Mouse (Mus musculus) lung, postnatal 10 days (tissue): ENCODE data around the gene Matn1.

Experiments used
- DNase-seq: peaks from one replicate; pipeline ENCODE4 v3.0.0; 2021

Gene Matn1

GRCm38 (mm10) chr4:130987046-130987445, 42.9 kb downstream of the Matn1 start:
- DNase-seq, result no peak

DNA sequence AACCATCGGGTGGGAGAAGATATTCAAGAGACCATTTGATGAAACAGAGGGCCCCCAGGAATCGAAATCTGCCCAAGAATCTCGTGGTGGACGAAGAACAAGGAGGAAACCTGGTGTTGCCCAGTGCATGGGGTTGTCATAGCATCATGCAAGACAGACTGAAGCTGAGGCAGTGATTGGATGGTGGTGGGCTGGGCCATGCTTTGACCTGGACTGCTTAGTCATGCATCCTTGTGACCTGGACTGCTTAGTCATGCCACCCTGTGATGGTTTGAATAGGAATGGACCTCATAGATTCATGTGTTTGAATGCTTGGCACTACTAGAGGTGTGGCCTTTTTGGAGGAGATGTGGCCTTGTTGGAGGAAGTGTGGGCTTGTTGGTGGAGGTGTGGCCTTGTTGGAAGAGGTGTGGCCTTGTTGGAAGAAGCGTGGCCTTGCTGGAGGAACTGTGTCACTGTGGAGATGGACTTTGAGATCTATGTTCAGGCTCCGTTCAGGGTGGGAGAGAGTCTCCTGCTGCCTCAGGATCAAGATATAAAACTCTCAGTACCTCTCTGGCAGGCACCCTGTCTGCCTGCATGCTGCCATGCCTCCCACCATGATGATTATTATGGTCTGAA, 44.1 kb downstream of the Matn1 start:
- no peak for DNase-seq

GRCm38 (mm10) chr4:130989146-130989545, 45.0 kb downstream of the Matn1 start:
- DNase-seq, result no peak

- no peak for DNase-seq
Observed at GRCm38 (mm10) chr4:130990966-130991365, 46.8 kb downstream of the Matn1 start.

DNA sequence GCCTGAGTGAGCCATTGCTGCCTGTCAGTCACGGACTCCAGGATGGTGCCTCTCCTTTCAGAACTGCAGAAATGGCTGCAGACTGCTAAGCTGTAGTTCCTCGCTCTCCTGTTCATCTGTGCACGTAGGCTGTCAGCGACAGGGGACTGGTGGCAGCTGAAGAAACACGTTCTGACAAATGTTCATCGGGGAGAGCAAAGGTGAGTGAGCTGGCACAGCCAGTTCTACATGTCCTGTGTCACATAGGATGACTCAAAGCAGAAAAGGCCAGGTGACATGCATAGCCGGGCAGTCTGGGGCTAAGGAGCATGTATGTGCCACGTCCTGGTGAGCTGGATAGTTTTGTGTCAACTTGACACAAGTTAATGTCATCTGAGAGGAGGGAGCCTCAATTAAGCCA, 50.4 kb downstream of the Matn1 start:
- DNase-seq, result no peak

GRCm38 (mm10) chr4:130999744-131000527, 55.8 kb downstream of the Matn1 start:
- no peak for DNase-seq

GRCm38 (mm10) chr4:131000614-131001178, 56.5 kb downstream of the Matn1 start:
- DNase-seq, result no peak
